Mouse (Mus musculus): ENCODE measurements at regions not wholly inside any gene's neighbourhood (a gene's known extent, or its start where the extent isn't known, plus 50 kb on each side); places are given as distances from the start of the nearest gene placed in this dataset.

GRCm38 (mm10) chr1:12318029-12318428 is 904.1 kb downstream of the A830018L16Rik start:
- no peak for DNase-seq (ENCODE audit: low read depth, low spot score)

DNA sequence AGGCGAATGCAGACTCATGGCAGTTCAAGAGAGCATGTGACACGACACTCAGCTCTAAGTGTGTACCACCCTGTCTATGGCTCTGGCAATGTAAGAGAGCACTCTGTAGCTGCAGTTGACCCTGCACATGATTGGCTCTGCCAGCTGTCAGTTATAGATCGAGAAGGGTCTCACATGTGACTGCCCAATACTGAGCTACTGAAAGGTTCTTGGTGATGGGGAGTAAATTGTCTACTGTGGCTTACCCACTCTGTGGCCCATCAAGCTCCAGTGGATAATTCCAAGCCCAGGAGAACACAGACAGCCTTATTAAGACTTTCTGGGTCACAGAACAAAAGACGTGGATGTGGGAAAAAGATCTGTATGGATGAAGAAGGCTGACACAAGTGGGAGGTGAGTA is 920.3 kb downstream of the A830018L16Rik start:
- peak; percentile 10 for DNase-seq (ENCODE audit: low read depth, low spot score)

GRCm38 (mm10) chr1:12344726-12345438 is 931.0 kb downstream of the A830018L16Rik start:
- no peak for DNase-seq (ENCODE audit: low read depth, low spot score)

DNA sequence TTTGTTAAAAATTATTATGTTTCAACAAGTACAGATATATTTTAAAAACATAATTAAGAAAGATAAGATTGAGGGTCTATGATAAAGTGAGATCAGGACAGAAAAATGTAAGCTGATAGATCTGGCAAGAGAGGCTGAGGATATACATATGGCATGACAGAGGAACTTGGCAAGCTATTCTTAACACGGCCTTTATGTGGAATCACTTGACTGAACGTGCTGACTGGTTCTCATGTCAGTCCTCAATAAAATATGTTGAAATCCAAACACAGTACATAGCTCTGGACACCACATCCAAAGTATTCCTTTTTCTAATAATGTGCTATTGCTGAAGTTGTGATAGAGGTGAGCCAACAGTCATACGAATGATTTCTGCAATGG is 931.5 kb downstream of the A830018L16Rik start:
- DNase-seq (ENCODE audit: low read depth, low spot score): no peak

DNA sequence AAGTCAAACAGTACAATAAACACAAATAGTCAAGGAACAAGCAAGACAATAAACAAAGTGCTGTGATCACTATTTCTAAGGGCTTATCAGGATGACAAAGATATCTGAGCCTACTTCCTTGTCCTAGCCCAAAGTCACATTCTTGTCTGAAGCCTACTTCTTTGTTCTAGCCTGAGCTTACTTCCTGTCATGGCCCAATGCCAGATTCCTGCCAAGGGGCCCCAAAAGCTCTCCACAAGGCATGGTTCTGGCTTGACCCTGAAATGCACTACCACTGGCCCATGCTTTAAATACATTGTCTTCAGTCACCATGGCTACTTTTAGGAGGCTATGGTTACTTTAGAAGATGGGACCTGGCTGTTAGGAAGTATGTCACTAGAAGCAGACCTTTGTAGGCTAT is 940.6 kb downstream of the A830018L16Rik start:
- peak; percentile 61 for DNase-seq (ENCODE audit: low read depth, low spot score)

GRCm38 (mm10) chr1:12367872-12368271 is 954.0 kb downstream of the A830018L16Rik start:
- no peak for DNase-seq (ENCODE audit: low read depth, low spot score)

GRCm38 (mm10) chr1:12372968-12373367 is 959.1 kb downstream of the A830018L16Rik start:
- no peak for DNase-seq (ENCODE audit: low read depth, low spot score)

DNA sequence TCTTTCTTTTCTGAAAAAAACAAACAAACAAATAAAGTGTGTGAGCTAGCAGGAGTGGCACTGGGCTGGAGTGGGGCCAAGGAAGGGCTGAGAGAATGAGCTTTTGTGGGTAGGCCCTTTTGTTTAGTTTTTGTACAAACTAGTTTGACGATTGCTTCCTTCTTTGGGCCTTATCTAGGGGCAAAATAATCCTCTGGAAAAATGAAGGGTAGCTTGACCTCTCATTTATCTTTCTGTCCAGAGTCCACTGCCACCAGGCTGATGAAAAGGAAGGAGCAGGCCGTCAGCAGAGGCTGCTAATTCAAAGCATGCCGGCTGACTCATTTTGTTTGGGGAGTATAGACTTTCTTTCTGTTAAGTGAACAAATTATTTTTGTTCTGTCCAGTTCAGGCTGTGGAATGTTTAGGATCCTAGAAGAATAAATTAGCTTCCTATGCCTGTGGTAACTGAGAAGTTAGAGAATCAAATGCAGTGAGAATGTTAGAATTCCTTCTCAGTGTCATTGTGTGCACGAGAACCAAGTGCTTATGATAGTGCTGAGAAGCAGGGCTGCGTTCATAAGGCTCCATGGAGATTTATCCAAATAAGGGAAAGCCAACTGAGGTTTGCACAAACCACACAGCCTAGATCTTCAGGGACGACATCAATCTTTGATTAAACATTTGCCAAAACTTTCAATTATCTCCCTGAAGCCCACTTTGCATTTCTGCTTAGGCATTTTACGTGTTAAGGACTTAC is 984.4 kb downstream of the A830018L16Rik start:
- DNase-seq (ENCODE audit: low read depth, low spot score): no peak

DNA sequence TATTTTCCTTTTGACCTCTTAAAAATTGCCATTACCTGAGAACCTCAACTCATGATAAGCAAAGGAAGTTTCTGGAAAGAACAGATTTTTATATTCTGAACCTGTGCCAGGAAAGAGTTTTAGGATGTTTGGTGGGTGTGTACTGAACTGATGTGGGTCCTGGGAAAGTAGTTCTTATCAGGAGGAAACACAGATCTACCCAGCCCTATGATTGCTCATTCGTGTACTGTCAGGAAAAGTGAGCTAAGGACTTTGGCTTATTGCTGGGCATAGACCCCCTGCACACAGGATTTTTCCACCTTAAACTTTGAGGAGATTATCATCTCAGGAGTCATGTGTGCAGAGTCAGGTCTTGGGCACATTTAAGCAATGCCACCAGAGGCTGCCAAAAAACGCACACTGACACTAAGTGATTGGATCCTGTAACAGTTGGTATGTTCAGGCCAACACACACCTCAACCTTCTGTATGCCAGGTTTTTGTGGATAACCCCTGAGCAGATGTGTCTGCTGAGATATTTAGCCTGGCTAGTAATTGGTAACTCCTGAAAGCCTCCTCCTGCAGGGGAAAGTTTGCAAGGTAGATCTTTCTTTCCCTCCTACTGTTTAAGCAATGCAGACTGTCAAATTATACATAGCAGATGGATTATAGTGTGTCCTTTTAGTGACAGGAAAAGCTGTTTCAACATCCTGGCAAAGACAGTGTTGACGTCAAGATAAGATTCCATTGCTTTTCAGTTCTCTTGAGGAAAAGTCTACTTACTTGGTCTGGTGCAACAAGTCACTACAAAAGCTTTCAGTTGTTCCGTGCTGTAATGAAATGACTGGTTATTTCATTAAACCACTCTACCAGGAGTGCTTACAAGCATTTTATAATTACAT is 991.7 kb downstream of the A830018L16Rik start:
- DNase-seq (ENCODE audit: low read depth, low spot score): no peak

- no peak for DNase-seq (ENCODE audit: low read depth, low spot score)
Measured at GRCm38 (mm10) chr1:12409738-12410523, 996.0 kb downstream of the A830018L16Rik start.

DNA sequence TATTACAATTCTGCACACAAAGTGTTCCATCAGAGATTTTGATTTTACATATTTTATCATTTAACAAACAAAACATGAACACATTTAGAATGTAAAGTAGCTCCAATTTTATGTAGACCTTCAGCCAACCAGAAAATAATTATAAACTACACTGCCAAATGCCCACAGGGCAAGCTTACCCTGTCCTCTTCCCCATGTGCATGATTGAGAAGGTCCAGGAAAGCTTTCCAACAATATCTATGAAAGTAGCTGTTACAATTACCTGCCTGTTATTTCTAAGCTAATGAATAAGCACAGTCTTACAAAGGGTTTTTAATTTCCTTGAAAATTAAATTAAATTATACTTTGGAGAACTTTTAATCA is 996.6 kb downstream of the A830018L16Rik start:
- no peak for DNase-seq (ENCODE audit: low read depth, low spot score)

DNA sequence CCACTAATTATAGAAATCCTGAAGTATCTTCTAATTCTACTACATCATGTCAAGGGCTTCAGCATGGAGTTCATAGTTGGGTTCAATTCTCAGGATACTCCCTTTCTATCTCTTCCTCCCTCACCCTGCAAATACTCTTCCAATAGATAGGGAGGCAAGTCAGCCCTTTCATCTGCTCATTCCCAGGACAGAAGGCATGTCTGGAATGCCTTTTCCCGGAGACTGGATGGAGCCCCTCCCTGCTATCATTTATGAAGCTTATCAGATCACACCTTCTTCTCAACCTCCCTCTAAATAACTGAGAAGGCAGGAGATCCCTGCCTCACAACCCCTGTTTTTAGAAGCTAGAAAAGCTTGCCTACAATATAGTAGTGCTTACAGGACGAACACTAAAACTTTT is 1010.6 kb downstream of the A830018L16Rik start:
- peak; percentile 59 for DNase-seq (ENCODE audit: low read depth, low spot score)

DNA sequence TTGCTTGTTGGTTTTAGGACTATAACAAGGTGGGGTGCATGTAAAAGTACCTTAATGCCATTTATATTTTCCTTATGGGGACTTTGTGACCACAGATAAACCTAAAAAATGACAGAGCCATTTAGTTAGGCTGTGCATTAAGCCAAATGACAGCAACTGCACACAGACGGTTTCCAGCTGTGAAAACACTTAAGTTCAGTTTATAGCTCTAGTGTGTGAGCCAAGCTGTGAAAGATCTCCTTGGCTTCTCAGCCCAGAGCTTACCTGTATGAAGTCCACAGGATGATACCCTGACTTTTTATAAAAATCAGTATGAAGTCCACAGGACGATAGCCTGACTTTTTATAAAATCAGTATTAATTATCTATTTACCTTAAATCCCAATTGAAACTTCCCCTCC is 1024.0 kb downstream of the A830018L16Rik start:
- no peak for DNase-seq (ENCODE audit: low read depth, low spot score)

DNA sequence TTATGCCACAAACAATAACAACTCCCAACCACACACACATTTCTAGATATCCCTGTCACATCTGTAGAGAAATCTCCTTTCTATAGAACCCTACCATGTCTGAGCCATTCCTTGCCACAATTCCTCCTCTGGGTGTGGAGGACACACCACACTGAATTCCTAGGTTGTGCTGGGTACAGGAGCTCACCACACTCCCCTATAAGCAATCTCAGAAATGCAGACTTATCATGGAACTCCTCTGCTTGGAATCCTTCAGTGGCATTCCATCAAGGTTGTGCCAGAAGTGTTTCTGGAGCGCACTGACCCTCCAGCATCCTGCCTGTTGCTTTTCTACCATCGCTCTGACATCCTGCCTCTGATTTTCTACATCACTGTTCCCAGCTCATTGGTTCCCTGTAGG is 1052.3 kb downstream of the A830018L16Rik start:
- DNase-seq (ENCODE audit: low read depth, low spot score): no peak

GRCm38 (mm10) chr1:12478983-12479763 is 1065.3 kb downstream of the A830018L16Rik start:
- DNase-seq (ENCODE audit: low read depth, low spot score): no peak

- DNase-seq (ENCODE audit: low read depth, low spot score): no peak
Measured at GRCm38 (mm10) chr1:12500442-12500841, 1086.5 kb downstream of the A830018L16Rik start.

- DNase-seq (ENCODE audit: low read depth, low spot score): no peak
Measured at GRCm38 (mm10) chr1:12507997-12508396, 1094.1 kb downstream of the A830018L16Rik start.

DNA sequence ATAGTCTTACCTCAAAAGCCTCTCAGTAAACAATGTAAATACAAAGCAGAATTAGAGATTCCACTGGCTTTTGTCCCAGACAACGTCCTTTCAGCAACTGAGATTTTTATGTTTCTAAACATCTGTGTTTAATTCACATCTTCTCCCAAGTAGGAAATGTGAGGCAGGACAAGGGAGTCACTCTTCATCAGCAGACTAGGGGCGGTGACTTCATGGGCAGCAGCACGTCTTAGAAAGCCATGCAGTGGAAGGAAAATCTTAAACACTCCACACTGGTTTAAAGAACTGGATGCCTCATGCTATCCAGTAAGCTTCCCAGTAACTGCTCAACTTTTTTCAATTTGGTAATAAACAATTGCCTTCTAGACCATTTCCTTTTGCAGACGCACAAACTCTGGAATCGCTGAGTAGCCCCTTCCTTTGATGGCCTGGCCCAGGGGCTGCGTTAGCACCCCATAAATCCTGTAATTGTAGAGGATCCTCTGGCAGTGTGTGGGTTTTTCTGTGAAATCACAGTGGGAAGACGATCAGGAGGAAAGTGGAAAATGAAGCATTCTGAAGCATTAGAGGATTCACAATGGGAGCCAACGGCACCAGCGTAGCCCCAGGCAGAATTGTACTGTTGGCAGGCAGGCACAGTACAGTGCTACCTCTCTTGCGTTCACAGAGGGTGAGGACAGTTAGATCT is 1096.4 kb downstream of the A830018L16Rik start:
- no peak for DNase-seq (ENCODE audit: low read depth, low spot score)

DNA sequence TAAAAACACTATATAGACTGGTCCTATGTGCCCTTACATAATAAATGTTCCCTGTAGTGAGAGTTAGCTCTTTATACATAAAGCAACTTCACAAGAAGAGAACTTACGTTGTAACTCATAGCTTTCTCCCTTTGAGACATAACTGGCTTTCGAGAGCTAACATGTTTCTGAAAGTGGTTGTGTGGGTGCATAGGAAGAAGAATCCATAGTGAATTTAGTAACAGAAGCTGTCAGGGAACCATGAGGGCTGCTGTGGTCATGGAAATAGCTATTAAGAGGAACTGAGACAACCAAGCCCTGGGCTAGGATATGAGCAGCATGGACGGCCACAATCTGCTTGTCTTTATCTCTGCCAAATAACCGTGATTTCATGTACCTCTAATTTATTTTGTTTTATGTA is 1105.7 kb downstream of the A830018L16Rik start:
- no peak for DNase-seq (ENCODE audit: low read depth, low spot score)

- DNase-seq (ENCODE audit: low read depth, low spot score): no peak
Measured at GRCm38 (mm10) chr1:12555859-12556258, 1142.0 kb downstream of the A830018L16Rik start.
